Mouse (Mus musculus): ENCODE results near the gene Serpinb7. TPM values are rescaled to one million over a fixed set of nuclear protein-coding genes. Genes with fewer than 3 reads are reported as not detected.

Gene Serpinb7
- not detected for total RNA-seq (2021)

DNA sequence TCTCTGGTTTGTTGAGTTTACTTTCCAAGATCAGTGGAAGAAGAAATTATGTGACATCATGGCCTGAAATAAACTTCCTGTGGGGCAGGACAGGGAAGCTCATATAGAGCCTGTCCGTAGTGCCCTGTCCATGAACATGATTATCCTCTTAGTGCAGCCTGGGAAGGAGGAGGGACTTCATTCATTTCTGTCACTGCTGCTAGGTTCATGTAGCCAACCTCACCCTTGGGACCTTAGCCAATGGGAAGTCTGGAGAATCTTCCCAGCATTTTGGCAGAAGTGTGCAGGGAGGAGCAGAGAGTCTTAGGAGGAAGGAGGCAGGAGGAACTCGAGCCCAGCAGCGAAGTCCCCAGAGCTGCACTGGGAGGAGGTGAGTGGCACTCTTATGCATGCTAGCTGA, at the start of gene Serpinb7:
Gene Serpinb7 (plus strand): TSS at position 301 of the 400 bp plus-strand sequence.
- intact Hi-C loops (cut with DNase I) = no loop called here
- no peak for DNase-seq

DNA sequence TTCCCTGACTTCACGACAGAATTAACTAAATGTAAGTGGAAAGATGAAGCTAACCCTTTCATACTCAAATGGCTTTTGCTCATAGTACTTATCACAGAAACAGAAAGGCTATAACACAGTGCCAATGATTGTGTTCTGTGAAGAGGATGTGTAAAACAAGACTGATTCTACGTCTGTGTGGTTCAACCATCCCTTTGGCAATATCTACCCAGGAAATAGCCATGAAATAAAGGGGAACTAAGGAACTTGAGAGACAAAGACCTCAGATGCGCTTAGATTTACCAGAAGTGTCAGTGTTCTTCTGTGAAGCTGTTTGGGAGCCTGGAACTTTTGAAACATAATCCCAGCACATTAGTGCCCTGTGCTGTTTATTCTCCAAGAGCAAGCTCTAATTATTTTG, 49.1 kb upstream of the Serpinb7 start:
- no peak for DNase-seq
- intact Hi-C loops (cut with DNase I) = no loop called here

DNA sequence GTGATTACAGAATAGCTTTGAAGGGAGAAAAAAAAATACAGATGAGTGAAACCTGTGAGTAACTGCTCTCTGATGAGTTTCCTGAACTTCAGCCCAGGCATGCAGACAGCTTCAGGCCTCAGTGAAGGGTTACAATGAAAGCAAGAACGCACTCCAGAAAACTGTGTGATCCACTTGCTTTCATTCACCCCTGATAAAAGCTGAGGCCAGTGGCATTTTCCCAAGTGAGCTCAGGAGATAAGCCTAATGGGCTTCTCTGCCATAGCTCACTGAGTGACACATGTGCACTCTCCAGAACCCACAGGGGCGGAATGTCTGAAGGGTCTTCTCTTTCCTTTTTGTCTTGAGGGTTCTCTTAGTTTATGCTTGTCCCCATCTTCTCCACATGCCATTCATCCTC, 48.3 kb upstream of the Serpinb7 start:
- intact Hi-C loops (cut with DNase I) = no loop called here
- no peak for DNase-seq

DNA sequence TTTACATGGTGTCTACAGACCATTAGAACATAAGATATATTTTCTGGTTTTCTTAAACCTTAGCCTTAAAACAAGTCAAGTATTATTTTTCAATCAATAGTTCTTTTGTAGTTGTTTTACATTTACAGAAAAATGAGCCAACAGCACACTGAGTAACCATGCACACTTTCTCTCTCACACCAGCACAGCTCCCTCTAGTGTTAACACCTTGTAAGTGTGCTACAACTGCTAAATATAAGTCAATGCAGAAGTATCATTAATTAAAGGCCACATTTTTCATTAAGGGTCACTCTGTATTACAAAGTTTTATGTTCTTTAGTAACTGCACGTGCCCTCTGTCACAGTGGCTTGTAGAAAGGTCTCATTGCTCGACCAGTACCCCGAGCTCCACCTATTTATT, 46.4 kb upstream of the Serpinb7 start:
- no peak for DNase-seq
- intact Hi-C loops (cut with DNase I) = no loop called here

DNA sequence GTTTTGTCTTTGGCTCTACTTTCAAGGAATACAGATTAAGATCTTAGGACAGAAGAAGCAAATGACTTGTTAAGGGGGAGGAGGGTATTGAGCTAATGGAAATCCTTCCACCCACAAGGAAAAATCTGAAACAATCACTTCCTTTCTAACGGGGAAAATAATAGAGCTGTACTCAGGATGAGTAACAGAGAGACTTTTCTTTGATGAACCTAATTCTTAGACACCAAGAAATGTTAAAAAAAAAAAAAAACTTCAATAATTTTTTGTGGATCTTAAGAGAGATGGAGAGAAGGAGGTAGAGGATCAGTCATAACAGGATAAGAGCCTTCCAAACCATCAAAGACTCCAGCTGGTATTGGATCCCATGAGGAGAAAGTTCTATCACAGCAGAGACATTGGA, 38.6 kb upstream of the Serpinb7 start, which contains the start of gene Serpinb11:
Gene Serpinb11 (plus strand): TSS at position 301 of the 400 bp plus-strand sequence.
- DNase-seq = no peak
- intact Hi-C loops (cut with DNase I) = no loop called here

DNA sequence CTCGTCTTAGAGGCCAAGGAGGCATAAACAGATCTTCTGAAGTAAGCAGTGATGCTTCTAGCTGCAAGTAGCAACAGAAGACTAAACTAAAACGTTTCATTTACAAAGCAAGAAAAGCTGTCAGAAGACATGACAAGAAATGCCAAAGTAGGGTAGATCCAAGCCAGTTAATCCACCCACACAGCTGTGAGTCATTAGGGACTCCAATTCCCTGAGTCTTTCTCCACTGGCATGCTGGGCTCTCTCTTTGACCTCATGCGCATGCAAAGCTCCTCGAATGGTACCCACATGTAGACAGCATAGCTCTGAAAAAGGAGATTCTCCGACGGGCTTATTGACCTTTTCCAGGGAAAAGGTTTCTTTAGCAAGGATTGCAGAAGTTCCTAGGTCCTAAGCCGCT, 33.5 kb upstream of the Serpinb7 start:
- DNase-seq = no peak
- intact Hi-C loops (cut with DNase I) = no loop called here

DNA sequence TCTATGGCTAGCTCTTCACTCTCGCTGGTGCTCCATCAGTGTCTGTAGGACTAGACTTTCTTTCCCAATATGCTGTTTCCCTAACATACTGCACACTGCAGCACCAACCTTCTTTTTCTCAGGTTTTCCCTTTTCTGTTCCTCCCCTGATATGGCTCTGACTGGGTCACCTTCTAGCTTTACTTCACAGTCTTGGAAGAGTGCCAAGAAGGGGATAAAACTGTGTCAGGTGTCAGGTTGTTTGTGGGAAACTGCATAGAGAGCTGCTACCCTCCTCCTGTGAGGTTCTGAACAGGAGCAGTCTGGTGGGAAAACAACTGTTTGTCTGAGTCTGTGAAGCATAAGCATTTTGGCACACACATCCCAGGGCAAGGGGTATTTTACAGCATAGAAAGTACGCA, 30.5 kb upstream of the Serpinb7 start:
- DNase-seq = no peak
- intact Hi-C loops (cut with DNase I) = no loop called here

DNA sequence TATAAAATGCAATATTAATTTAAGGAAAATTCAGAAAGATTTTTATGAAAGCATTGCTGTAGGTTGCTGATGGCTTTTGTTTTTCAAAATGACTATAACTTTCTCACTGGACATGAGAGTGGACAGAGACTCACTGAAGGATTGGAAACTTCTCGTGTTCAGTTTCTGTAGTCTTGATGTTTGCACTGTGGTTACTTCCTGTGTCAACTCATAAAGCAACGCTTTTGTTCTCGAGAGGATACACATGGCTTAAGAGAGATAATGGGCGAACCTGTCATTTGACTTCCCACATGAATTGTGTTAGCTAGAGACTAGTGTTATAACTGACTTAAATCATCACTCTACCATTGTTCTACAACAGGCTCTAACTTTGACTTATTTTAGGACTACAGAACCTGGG, 22.5 kb upstream of the Serpinb7 start:
- intact Hi-C loops (cut with DNase I) = no loop called here

DNA sequence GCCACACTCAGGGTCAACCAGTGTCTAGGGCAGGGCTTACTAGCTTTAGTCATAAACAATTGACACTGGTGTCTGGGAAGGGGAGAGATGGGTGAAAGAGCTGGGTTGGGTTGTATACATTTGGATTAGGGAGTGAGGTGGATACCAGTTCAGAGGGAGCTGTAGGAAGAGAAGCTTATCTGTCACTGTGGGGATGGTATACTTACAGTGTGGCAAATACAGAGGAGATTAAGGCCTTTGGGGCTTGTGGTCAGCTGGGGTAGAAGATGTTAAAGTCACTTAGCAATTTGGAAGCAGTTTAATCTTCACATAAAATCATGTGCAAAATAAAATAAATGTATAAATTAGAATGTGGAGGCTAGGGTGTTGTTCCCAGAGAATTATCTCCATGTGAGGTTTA, 21.1 kb upstream of the Serpinb7 start:
- intact Hi-C loops (cut with DNase I) = no loop called here
- no peak for DNase-seq

More for the DNA sequence above, 22.5 kb upstream of the Serpinb7 start:
- DNase-seq = no peak

DNA sequence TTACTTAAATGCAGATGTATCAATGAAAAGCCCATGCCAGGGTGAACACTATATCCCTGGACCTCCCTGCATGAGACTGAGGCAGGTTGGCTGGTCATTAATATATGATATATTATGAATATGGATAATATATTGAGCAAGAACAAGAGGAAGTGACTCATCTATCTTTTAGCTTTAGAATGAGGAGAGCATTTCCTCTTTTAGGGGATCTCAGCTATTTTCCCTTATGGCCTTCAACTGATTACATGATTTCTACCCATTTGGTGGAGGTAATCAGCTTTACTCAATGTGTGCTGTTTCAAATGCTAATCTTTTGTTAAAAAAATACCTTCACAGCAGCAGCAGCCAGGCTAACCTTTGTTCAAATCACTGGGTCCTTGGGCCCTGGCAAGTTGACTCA, 18.0 kb upstream of the Serpinb7 start:
- DNase-seq = no peak
- intact Hi-C loops (cut with DNase I) = no loop called here

DNA sequence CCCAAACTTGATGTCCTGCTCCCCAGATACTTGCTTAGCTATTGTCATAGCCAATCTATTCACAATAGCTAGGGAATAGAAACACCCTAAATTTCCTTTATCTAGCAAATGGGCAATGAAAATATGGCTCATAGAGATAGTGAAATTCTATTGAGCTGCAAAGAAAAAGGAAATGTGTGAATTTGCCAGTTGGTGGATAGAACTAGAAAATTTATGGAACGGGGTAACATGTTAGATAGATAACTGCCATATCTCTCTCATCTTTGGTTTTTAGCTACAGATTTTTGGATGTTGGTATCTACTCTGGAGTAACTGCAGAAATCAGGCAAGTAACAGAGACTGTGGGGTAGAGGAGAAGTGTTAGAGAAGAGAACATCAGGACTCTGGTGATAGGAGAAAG, 17.1 kb upstream of the Serpinb7 start:
- no peak for DNase-seq
- intact Hi-C loops (cut with DNase I) = no loop called here

DNA sequence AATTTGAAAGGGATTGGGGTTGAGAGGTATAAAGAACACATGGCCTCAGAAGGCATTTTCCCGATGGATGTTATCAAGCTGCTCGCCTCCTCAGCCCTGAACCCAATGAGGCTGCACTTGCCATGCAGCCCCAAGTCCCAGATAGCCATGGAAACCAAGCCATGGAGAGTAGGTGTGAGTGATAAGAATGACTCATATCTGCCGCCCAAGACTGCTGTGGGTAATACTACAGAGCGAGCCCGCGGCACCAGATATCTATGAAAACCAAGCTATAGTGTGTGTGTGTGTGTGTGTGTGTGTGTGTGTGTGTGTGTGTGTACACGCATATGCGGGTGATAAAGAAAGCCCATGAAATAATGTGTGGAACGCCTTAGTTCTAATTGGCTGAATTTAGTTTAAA, 14.9 kb upstream of the Serpinb7 start:
- DNase-seq = no peak
- intact Hi-C loops (cut with DNase I) = no loop called here

DNA sequence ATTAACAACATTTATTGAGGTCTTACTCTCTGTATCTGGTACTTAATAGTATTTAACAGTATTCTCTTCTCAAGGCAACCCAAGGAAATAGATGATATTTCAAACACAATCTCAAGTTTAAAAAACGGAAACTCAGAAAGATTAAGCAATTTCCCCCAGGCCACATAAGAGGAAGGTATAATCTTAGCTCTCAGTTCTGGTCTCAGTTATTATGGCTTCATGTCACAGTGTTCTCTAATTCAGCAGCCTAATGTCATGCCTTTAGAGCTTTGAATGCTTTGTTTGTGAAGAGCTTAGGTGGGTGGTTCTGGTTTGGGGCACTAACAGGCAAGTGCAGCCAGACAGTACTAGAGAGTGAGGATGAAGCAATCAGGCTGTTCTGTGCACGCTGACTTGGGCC, 9.7 kb upstream of the Serpinb7 start:
- DNase-seq = no peak
- intact Hi-C loops (cut with DNase I) = no loop called here

DNA sequence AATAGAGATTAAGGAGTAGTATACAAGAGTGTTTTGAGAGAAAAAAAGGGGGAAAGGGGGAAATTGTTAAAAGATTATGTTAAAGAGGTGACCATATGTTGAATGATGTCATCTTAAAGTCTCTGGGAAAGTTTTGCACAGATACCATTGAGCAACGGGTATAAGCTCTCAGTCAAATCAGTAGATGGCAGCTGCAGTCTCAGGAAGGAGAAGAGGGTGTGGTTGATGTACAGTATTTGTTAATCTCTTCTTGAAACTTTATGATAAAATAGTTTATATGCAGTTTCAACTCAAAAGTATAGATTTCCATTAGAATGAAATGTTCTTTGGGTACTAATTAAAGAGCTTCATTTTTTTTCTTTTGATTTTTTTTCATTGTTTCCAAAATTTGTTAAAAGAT, 2.0 kb upstream of the Serpinb7 start:
- DNase-seq = no peak
- intact Hi-C loops (cut with DNase I) = no loop called here

DNA sequence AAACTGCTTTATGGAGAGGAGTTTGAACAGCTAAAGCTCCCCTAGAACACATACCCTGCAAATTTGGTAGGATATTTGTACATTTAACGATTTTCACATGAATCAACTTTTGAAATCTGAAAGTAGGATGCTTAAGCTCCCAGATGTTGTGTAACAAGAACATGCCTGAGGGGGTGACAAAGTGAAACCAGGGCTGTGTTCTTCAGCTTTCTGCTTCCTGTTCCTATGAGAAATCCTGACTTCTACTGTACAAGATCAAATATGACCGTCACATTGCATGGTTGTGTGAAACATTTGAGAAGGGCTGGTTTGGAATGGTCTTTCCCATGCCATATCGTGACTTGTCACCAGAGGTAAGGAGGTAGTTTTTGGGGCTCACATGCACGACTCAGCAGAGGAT, 2.6 kb downstream of the Serpinb7 start:
- intact Hi-C loops (cut with DNase I) = no loop called here
- no peak for DNase-seq

DNA sequence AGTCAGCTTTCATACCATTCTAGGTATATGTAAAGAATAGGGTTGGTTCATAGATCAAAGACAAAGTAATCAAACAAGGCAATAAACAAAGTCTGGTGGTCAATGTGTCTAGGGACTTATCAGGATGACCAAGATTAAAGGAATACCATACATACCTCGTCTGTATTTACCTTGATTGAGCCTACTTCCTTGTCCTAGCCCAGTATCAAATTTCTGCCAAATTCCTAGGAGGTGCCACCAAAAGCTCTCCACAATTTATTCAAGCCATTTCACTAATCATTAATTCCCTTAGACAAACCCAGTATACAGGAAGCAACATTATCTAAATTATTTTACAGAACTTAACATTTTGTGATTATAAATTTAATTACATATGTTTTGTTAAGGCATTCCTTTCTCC, 15.2 kb downstream of the Serpinb7 start:
- DNase-seq = no peak
- intact Hi-C loops (cut with DNase I) = no loop called here

DNA sequence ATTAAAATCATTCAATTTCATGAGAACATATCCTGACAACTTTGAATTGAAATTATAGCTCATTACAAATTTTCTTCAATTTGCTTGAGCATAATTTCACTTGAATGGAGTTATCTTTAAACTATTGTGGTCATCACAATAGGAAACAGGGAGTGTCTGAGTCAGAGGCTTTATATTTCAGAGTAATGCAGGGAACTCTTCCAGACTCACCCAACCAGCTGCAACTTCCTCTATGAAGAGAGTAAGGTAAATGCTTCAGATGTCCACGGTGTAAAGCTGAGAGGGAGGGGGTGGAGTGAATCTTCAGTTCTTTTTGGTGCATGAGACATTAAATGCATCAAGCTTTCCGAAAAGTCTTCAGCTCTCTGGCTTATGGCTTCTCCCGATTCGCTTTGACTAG, 23.0 kb downstream of the Serpinb7 start:
- intact Hi-C loops (cut with DNase I) = no loop called here
- no peak for DNase-seq

DNA sequence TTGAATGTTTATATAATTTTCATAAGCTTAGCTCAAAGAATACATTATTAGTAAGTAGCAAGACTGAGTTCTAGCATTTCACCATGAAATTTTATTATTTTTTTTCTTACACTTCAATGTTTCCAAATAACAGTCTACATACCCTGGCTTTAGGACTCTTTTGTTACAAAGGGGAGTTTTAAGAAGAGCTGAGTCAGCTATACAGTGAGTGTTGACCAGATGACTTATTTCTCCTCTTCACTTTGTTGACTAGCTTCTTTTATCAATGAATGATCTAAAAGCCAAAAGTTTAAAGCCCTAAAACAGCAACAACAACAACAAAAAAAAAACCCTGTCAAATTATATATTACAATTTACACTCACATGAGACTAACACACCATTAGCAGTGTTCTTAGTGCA, 31.8 kb downstream of the Serpinb7 start:
- intact Hi-C loops (cut with DNase I) = no loop called here
- no peak for DNase-seq

DNA sequence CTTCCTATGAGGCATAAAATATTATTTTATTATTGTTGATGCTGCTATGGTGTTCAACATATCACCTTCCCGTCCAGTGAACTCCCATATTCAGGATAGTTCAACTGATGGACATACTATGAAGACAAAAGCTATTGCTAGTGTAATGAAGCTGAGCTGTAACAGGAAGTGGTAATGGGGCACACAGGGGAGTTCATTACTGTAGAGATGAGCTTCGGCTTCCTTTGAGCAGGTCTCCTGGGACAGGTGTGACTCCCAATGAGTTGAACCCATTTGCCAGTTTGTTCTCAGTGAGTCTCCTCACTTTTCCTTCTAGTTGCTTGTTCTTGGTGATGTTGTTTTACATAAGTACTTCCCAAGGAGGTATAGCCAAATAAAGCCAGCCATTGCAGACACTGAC, 36.1 kb downstream of the Serpinb7 start:
- DNase-seq = no peak

DNA sequence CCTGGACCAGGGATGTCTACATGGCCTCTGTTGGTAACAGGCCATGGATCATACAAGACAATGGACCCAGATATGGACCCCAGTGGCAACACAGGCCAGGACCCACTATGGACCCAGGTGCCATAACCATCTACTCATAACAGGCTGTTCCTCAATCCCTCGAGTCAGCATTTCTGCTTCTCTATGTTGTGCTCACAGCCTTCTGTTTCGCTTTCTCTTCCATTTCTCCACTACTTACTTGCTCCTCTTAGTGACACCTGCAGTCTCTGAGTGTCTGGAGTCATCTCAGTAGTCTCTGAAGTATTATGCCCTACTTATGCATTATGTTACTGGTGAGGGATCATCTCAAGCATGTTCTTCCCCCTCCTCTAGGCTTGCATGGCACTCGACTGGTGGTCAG, 40.0 kb downstream of the Serpinb7 start:
- DNase-seq = no peak
- intact Hi-C loops (cut with DNase I) = no loop called here

More for the DNA sequence above, 36.1 kb downstream of the Serpinb7 start:
- intact Hi-C loops (cut with DNase I) = no loop called here

DNA sequence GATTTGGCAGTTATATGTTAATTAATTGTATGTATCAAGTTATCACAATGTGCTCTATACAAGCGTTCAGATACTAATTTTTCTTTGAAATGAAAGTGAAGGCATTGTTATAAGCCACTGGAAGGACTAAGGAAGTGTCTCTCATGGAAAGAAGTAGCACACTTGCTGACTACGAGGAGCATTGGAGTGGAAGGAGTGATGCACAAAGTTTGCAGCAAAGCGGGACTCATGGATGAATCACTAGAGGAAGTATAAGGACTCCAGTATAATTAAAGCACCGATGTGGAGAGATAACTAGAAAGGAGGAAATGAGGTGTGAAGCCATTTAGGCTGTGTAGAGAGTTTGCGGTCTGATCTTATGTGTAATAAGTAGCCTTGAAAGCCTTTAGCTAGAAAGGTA, 45.9 kb downstream of the Serpinb7 start:
- no peak for DNase-seq
- intact Hi-C loops (cut with DNase I) = no loop called here

DNA sequence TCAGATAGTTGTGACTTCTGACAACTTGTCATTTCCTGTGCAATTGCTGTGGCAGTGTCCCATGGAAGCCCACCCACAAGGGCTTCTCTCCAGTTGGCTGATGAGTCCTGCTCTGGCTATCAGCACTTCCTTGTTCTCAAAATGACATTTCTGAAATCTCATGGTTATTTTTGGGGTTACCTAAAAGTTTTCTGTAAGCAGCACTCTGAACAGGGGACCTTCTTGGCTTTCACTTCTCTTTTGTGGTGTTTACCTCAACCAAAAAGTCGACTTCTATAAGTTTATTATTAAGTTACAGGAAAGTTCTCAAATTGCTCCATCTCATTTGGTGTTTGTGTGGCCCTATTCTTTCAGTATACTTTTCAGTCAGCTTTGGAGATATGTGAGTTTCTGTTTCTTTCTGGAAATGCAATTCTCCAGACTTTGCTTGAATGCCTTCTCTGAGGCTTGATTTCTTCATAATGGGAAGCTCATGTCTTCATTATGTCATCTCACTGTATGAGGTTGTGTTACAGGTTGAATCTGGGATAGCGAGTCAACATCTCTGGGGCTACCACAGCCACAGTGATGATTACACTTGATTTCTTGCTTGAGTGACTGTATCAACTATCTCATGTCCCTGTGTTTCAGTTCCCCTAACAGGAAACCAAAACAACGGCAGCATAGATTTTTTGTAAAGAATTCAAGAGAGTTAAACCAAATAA, 47.9 kb downstream of the Serpinb7 start:
- DNase-seq = no peak
- intact Hi-C loops (cut with DNase I) = no loop called here

DNA sequence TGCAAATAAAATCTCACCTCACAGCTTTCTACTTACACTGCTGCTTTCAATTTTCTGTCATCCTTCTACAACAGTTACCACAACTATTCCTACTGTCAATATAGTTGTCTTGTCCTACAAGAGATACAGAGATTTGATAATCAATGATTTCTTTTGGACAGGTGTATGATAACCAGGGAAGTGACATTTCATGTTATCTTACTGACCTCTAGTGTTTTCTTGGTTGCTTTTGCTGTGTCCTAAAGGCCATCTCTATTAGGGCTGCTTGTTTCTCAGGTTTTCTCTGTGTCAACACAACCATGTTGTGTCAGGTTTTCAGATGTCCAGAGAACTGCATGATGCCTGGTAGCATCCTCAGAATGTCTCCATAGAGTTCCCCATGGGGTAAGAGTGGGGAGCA, 80.5 kb downstream of the Serpinb7 start:
- intact Hi-C loops (cut with DNase I) = loop anchor here (2.0 to 5.0 kb wide), 3 partner anchors 237 to 577 kb away; no protein-coding TSS in a partner anchor
- no peak for DNase-seq

Data from heart, postnatal 10 days (tissue).